Mouse (Mus musculus): ENCODE results near the gene Spata33. TPM values are rescaled to one million over a fixed set of nuclear protein-coding genes. Genes with fewer than 3 reads are reported as not detected.
"Not testable (repeated sequence)": the region's sequence is repeated elsewhere in the genome, so short reads cannot be mapped to it uniquely, and the experiment has no call there.

The Spata33 gene
- polyA plus RNA-seq, 1 experiment, result 1.8 TPM

- TF ChIP-seq CTCF (IDR thresholded peaks at IDR 0.05; ENCODE audit: low read depth, low read length) (no peak), POLR2A (IDR thresholded peaks at IDR 0.05; ENCODE audit: insufficient read depth, low read length) (peak; percentile 98), EP300 (IDR thresholded peaks at IDR 0.05; ENCODE audit: insufficient read depth, low read depth, low read length) (no peak)
- H3K9me3 ChIP-seq (replicated peaks; ENCODE audit: control insufficient read depth, insufficient read depth, low read length, poor library complexity, severe bottlenecking), result no peaks in the 10 kb centered on the region
- peaks cover 11% of the 10 kb centered on the region; the same call in 1 of the 2 replicates for H3K36me3 ChIP-seq (ENCODE audit: control insufficient read depth, insufficient read depth, low read length, poor library complexity, severe bottlenecking)
- H3K9ac ChIP-seq (ENCODE audit: low read depth, poor library complexity, severe bottlenecking), result peak within 1 kb of the TSS; percentile 86
- no peaks in the 10 kb centered on the region for H3K27me3 ChIP-seq (ENCODE audit: control insufficient read depth, insufficient read depth, low read length, poor library complexity, severe bottlenecking)
- H3K4me3 ChIP-seq (ENCODE audit: low read depth, low read length), result peak within 1 kb of the TSS; percentile 88
- H3K4me1 ChIP-seq (ENCODE audit: control insufficient read depth, insufficient read depth, low read length), result no peaks in the 10 kb centered on the region
- H3K27ac ChIP-seq (ENCODE audit: insufficient read depth, low read length), result peak within 1 kb of the TSS; percentile 38; the same call in 1 of the 2 replicates
These were observed 11.9 kb downstream of the Spata33 start, which contains the start of gene Cdk10 for GRCm38 (mm10) chr8:123224278-123225266. TSS of gene Cdk10 (plus strand) at chr8:123224842.

- H3K36me3 ChIP-seq (ENCODE audit: control insufficient read depth, insufficient read depth, low read length, poor library complexity, severe bottlenecking), result peaks cover 11% of the 10 kb centered on the region; the same call in 1 of the 2 replicates
- no peaks in the 10 kb centered on the region for H3K9me3 ChIP-seq (replicated peaks; ENCODE audit: control insufficient read depth, insufficient read depth, low read length, poor library complexity, severe bottlenecking)
- no peak overlapping the region for H3K9ac ChIP-seq (ENCODE audit: low read depth, poor library complexity, severe bottlenecking)
- no peak overlapping the region for H3K27ac ChIP-seq (ENCODE audit: insufficient read depth, low read length)
- H3K4me1 ChIP-seq (ENCODE audit: control insufficient read depth, insufficient read depth, low read length), result no peaks in the 10 kb centered on the region
- H3K4me3 ChIP-seq (ENCODE audit: low read depth, low read length), result no peak overlapping the region
- H3K27me3 ChIP-seq (ENCODE audit: control insufficient read depth, insufficient read depth, low read length, poor library complexity, severe bottlenecking), result no peaks in the 10 kb centered on the region
- TF ChIP-seq EP300 (IDR thresholded peaks at IDR 0.05; ENCODE audit: insufficient read depth, low read depth, low read length), result no peak
- no peak for TF ChIP-seq CTCF (IDR thresholded peaks at IDR 0.05; ENCODE audit: low read depth, low read length)
- TF ChIP-seq POLR2A (IDR thresholded peaks at IDR 0.05; ENCODE audit: insufficient read depth, low read length), result no peak
These were observed 15.8 kb downstream of the Spata33 start for GRCm38 (mm10) chr8:123228416-123228815.

- H3K4me3 ChIP-seq (ENCODE audit: low read depth, low read length); H3K27ac ChIP-seq (ENCODE audit: insufficient read depth, low read length); H3K4me1 ChIP-seq (ENCODE audit: control insufficient read depth, insufficient read depth, low read length); H3K9me3 ChIP-seq (replicated peaks; ENCODE audit: control insufficient read depth, insufficient read depth, low read length, poor library complexity, severe bottlenecking); H3K9ac ChIP-seq (ENCODE audit: low read depth, poor library complexity, severe bottlenecking); H3K27me3 ChIP-seq (ENCODE audit: control insufficient read depth, insufficient read depth, low read length, poor library complexity, severe bottlenecking): not testable (repeated sequence)
- H3K36me3 ChIP-seq (ENCODE audit: control insufficient read depth, insufficient read depth, low read length, poor library complexity, severe bottlenecking), result peaks cover 11% of the 10 kb centered on the region; the same call in 1 of the 2 replicates
These were observed 17.7 kb downstream of the Spata33 start for GRCm38 (mm10) chr8:123230326-123230725.

- TF ChIP-seq POLR2A (IDR thresholded peaks at IDR 0.05; ENCODE audit: insufficient read depth, low read length), result no peak
- peak; percentile 47 for TF ChIP-seq CTCF (IDR thresholded peaks at IDR 0.05; ENCODE audit: low read depth, low read length)
- no peaks in the 10 kb centered on the region for H3K4me1 ChIP-seq (ENCODE audit: control insufficient read depth, insufficient read depth, low read length)
- no peak overlapping the region for H3K27ac ChIP-seq (ENCODE audit: insufficient read depth, low read length)
- no peak overlapping the region for H3K9ac ChIP-seq (ENCODE audit: low read depth, poor library complexity, severe bottlenecking)
- no peaks in the 10 kb centered on the region for H3K27me3 ChIP-seq (ENCODE audit: control insufficient read depth, insufficient read depth, low read length, poor library complexity, severe bottlenecking)
- H3K4me3 ChIP-seq (ENCODE audit: low read depth, low read length), result no peak overlapping the region
- H3K9me3 ChIP-seq (replicated peaks; ENCODE audit: control insufficient read depth, insufficient read depth, low read length, poor library complexity, severe bottlenecking), result no peaks in the 10 kb centered on the region
- peaks cover 11% of the 10 kb centered on the region; the same call in 1 of the 2 replicates for H3K36me3 ChIP-seq (ENCODE audit: control insufficient read depth, insufficient read depth, low read length, poor library complexity, severe bottlenecking)
These were observed 19.1 kb downstream of the Spata33 start for GRCm38 (mm10) chr8:123231742-123232141.

GRCm38 (mm10) chr8:123232553-123232952 is 19.9 kb downstream of the Spata33 start:
- H3K4me3 ChIP-seq (ENCODE audit: low read depth, low read length), result no peak overlapping the region
- TF ChIP-seq CTCF (IDR thresholded peaks at IDR 0.05; ENCODE audit: low read depth, low read length) (no peak), POLR2A (IDR thresholded peaks at IDR 0.05; ENCODE audit: insufficient read depth, low read length) (no peak), EP300 (IDR thresholded peaks at IDR 0.05; ENCODE audit: insufficient read depth, low read depth, low read length) (no peak)
- no peaks in the 10 kb centered on the region for H3K9me3 ChIP-seq (replicated peaks; ENCODE audit: control insufficient read depth, insufficient read depth, low read length, poor library complexity, severe bottlenecking)
- H3K27ac ChIP-seq (ENCODE audit: insufficient read depth, low read length), result no peak overlapping the region
- no peaks in the 10 kb centered on the region for H3K27me3 ChIP-seq (ENCODE audit: control insufficient read depth, insufficient read depth, low read length, poor library complexity, severe bottlenecking)
- no peak overlapping the region for H3K9ac ChIP-seq (ENCODE audit: low read depth, poor library complexity, severe bottlenecking)
- H3K4me1 ChIP-seq (ENCODE audit: control insufficient read depth, insufficient read depth, low read length), result no peaks in the 10 kb centered on the region
- peaks cover 4% of the 10 kb centered on the region; the same call in 1 of the 2 replicates for H3K36me3 ChIP-seq (ENCODE audit: control insufficient read depth, insufficient read depth, low read length, poor library complexity, severe bottlenecking)

GRCm38 (mm10) chr8:123233300-123233699 is 20.7 kb downstream of the Spata33 start:
- Histone ChIP-seq H3K27me3 (ENCODE audit: control insufficient read depth, insufficient read depth, low read length, poor library complexity, severe bottlenecking) (no peaks in the 10 kb centered on the region), H3K4me3 (ENCODE audit: low read depth, low read length) (no peak overlapping the region), H3K27ac (ENCODE audit: insufficient read depth, low read length) (no peak overlapping the region), H3K36me3 (ENCODE audit: control insufficient read depth, insufficient read depth, low read length, poor library complexity, severe bottlenecking) (no peaks in the 10 kb centered on the region), H3K4me1 (ENCODE audit: control insufficient read depth, insufficient read depth, low read length) (no peaks in the 10 kb centered on the region), H3K9me3 (replicated peaks; ENCODE audit: control insufficient read depth, insufficient read depth, low read length, poor library complexity, severe bottlenecking) (no peaks in the 10 kb centered on the region), H3K9ac (ENCODE audit: low read depth, poor library complexity, severe bottlenecking) (no peak overlapping the region)
- TF ChIP-seq CTCF (IDR thresholded peaks at IDR 0.05; ENCODE audit: low read depth, low read length) (no peak), POLR2A (IDR thresholded peaks at IDR 0.05; ENCODE audit: insufficient read depth, low read length) (no peak), EP300 (IDR thresholded peaks at IDR 0.05; ENCODE audit: insufficient read depth, low read depth, low read length) (no peak)

All from ES-Bruce4 (cell line).